Mouse (Mus musculus) NIH3T3 (cell line): ENCODE measurements around the gene Gm9887.
A peak's percentile ranks its signal among the peaks of the same experiment; 100 is the strongest.

Experiments
- DNase-seq: peaks from one replicate; pipeline ENCODE4 v3.0.0-alpha.2; 2012; ENCODE audit warnings: low read depth

The Gm9887 gene

GRCm38 (mm10) chr12:69371854-69372671, at the start of gene Gm9887, which contains the start of gene Arf6:
Gm9887 (minus strand) TSS chr12:69372458.
Arf6 (plus strand) TSS chr12:69372150.
- DNase-seq, result peak; percentile 99

- no peak for DNase-seq
These were observed 48.5 kb upstream of the Gm9887 start for GRCm38 (mm10) chr12:69420716-69421115.

- DNase-seq, result peak; percentile 65
These were observed 47.3 kb upstream of the Gm9887 start for GRCm38 (mm10) chr12:69419606-69420005.

DNA sequence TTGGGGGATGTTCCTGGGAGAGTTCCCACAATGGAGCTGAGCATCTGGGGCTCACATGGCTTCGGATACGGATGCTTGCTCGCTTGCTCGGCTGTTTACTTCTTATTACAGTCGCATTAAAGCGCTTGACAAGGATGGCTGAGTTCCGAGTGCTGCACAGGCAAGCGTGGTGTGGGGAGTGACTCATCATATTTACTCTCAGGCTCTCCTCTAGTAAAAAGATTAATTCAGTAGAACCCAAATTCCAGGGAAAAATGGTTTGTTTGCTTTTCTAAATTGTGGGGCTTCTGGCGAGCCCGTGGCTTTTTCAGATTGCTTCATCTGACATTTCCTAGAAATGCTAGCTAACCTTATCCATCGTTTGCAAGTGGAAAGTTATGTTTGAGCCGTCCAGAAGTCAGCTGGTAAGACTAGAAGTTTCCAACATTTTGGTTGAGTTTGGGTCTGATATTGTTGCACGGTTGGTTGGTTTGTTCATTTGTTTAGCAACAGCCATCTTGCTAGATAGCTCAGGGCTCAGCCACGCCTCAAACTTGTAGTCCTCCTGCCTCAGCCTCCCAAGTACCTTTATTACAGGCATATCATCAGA, 46.9 kb upstream of the Gm9887 start:
- peak; percentile 85 for DNase-seq

DNA sequence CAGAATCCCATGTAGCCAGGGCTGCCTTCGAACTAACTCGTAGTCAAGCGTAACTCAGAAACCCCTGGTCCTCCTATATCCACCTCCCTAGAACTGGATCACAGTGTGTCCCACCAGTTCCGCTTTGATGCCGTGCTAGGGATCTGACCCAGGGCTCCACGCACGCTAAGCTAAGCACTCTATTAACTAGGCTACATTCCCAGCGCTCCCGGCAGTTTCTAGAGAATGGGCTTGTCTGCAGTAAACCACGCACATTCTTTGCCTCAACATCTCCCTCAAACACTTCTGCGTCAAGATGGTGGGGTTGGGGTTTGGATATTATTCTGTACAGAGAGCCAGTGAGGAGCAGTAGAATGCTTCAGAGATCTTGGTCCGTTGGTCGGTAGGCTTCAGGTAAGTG, 46.3 kb upstream of the Gm9887 start:
- DNase-seq, result no peak

GRCm38 (mm10) chr12:69417701-69418291, 45.5 kb upstream of the Gm9887 start:
- no peak for DNase-seq

DNA sequence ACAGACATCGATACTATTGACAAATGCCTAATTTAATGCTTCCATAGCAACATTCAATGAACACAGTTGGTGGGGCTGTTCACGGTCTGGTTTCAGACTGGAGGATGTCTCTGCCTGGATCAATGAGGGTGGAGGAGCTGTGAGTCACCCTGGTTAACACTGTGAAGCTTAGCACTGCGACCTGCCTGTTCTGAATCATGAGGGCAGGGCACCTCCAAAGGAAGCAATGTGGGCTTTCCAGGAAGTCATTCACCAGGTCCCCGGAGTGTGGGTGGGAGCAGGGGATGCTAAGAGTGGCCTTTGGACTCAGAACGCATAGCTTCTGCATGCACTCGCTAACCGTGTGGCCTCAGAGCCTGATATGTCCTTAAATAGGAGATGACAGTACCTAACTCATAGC, 44.5 kb upstream of the Gm9887 start:
- peak; percentile 57 for DNase-seq

GRCm38 (mm10) chr12:69414826-69415572, 42.7 kb upstream of the Gm9887 start:
- peak; percentile 62 for DNase-seq

DNA sequence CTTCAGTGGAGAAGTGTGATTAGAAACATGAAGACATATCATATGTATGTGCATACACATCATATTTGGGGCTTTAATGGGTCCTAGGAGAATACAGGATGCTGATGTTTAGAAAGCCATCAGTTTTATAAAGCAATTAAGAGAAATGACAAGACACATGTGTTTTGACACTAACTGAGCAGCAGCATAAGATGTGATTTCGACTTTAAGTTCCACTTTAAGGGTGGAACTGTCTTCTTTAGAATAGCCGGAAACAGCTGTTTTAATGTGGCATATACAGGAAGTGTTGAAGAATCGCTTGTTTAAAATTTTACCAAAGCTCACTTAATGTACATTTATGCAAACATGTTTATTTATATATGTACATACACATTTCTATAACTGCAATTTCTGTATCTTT, 41.0 kb upstream of the Gm9887 start:
- DNase-seq, result no peak

DNA sequence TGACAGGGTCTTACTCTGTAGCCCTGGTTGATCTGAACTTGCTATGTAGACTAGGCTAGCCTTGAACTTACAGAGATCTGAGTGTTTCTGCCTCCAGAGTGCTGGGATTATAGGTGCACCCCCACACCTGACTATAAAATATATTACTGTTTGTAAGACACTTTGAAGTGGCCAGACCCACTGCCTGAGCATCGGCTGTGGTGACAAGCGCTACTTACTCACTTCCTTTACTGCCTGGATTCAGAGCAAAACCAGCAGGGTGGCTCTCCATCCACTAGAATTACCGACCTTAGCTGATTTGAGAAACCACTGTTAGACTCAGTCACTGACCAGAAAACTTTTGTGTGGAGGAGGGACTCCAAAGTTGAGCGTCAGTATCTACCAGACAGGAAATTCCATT, 39.7 kb upstream of the Gm9887 start:
- DNase-seq, result no peak

DNA sequence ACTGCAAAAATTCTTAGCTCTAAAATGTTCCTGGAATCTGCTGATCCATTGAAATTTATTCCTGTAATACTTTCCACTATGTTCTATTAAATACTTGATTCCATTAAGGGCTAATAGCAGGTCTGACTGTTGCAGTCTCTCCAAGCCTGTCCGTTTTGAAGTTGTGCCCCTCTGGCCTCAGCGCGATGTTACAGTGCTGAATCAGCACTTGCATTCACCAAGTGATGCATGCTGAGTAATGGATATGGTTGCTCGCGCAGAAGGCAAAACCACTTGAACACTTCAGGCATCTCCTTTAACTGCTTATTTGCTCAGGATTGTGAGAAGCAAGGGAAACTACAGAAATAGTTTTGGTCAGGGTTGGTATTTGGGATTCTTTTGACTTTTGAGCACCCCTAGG, 38.5 kb upstream of the Gm9887 start:
- DNase-seq, result peak; percentile 54

- DNase-seq, result no peak
These were observed 30.4 kb upstream of the Gm9887 start for GRCm38 (mm10) chr12:69402594-69403167.

DNA sequence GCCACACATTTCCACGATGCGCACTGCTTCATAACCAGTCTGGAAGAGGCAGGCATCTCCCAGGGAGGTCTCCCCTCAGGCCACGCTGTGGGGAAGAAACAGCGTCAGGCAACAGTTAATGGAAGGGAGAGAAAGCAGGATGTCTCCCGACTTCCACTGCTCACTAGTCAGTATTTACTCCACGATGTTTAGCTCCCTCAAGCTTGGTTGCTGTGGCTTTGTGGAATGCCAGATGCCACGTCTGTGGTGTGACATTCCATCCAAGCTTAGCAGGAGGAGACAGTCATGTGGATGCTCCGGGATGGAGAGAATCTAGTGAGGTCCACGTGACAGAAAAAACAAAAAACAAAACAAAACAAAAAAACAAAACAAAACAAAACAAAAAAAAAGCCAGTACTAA, 29.8 kb upstream of the Gm9887 start:
- no peak for DNase-seq

GRCm38 (mm10) chr12:69400871-69401286, 28.6 kb upstream of the Gm9887 start:
- peak; percentile 59 for DNase-seq

DNA sequence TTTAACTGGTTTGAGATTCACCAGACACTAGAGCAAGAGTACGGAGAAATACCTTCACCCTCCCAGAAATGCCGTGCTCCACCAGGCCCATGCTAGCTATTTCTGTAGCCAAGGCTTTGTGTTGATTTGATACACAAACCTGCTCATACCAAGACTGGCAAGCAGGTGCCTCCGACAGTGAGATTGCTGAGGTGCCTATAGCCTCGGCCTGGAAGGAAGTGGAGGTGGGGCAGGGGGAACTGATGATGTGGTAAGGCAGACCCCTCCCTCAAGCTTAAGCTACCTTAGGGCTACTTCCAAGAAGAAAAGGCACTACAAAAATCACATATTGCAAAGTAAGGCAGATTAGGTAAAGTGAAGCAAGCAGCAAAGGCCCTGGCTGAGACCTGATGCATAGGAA, 28.1 kb upstream of the Gm9887 start:
- no peak for DNase-seq

DNA sequence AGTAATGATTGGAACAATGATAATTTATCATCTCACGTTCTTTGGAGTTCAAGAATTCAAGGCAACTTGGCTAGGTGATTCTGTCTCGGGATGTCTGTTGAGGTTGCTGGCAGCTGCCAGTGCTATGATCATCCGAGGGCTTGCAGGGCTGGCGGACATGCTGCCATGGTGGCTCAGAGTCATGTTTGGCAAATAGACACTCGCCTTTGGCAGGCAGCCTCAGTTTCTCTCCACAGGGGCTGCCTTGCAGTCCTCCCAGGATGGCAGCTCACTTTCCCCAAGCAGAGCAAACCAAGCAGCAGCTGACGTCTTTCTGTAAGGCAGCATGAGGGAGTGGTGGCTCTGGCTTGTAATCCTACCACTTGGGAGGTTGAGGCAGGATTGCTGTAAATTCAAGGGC, 22.2 kb upstream of the Gm9887 start:
- DNase-seq, result no peak

DNA sequence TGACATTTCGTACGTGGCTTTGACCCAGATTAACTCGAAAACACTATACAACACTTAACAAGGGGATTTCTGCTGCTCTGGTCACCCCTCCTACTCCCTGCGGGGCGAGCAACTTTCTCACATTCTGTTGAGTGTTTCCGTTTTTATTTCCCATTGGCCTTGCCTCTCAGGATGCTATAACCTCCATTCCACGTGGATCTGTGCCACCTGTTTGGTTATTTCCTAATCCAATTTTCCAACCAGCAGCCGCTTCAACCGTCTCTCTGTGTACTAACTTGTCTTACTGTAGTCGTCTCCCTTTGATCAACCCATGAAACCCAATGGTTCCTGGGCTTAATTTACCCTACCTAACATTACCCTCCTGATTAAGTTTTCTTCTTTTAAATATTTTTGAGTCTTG, 20.8 kb upstream of the Gm9887 start:
- DNase-seq, result no peak

- DNase-seq, result no peak
These were observed 17.9 kb upstream of the Gm9887 start for GRCm38 (mm10) chr12:69390000-69390698.

- no peak for DNase-seq
These were observed 17.1 kb upstream of the Gm9887 start for GRCm38 (mm10) chr12:69389273-69389938.

GRCm38 (mm10) chr12:69388321-69388869, 16.1 kb upstream of the Gm9887 start:
- peak; percentile 25 for DNase-seq
